In genomic region chr4:117313085-117313424, GRCm38 (mm10) we compare ENCODE assay signal across 8 mouse cellular contexts.
A peak's percentile ranks its signal among the peaks of the same experiment; 100 is the strongest.
DNase-seq lines count a peak whose midpoint lies in the region; ATAC-seq and TF ChIP-seq lines count a peak whose summit lies in the region.

No protein-coding gene starts in this region.

- no peak overlapping the region for H3K4me3 ChIP-seq in heart, adult 2 months
- peak overlapping the region; percentile 36 for H3K4me3 ChIP-seq in limb, embryonic 10.5 days
- H3K4me3 ChIP-seq in stomach, postnatal 0 days (ENCODE audit: low read depth, low read length): no peak overlapping the region

- 7% methylated on average over 4 of the region's 4 CpGs for WGBS in heart, adult 2 months
- WGBS in limb, embryonic 10.5 days: 1% methylated on average over 4 of the region's 4 CpGs
- 19% methylated on average over 4 of the region's 4 CpGs for whole genome bisulfite sequencing in stomach, postnatal 0 days

- intact Hi-C loops in heart, adult 2 months (cut with DNase I): loop anchor here (2.0 kb wide), 1 partner anchor 42 kb away; no protein-coding TSS in a partner anchor

- no peaks in the 10 kb centered on the region for H3K79me2 ChIP-seq in heart, adult 2 months (replicated peaks; ENCODE audit: control insufficient read depth, insufficient read depth, low read length)

- ATAC-seq in stomach, postnatal 0 days (ENCODE audit: low FRiP score, low TSS enrichment): 0 out of 2 replicates have a peak, but pooled peaks have one; percentile 7

- H3K27ac ChIP-seq in heart, adult 2 months: no peak overlapping the region
- peak overlapping the region; percentile 59; the same call in 1 of the 2 replicates for H3K27ac ChIP-seq in limb, embryonic 10.5 days
- no peak overlapping the region for H3K27ac ChIP-seq in stomach, postnatal 0 days (replicated peaks)

- DNase-seq in heart, adult 2 months: peak in 1 of 2 experiments; percentile 39
- DNase-seq in heart, adult 8-10 months (ENCODE audit: low spot score): no peak
- peak; percentile 7 to 8 for DNase-seq in B cell, adult 2 months
- DNase-seq in c-Kit-positive CD71-positive TER-119-negative erythroid progenitor cells, embryonic 14.5 days (ENCODE audit: low read depth): peak; percentile 16
- DNase-seq in limb, embryonic 10.5 days (ENCODE audit: low spot score): peak; percentile 67
- DNase-seq in stomach, postnatal 0 days (ENCODE audit: low spot score): no peak
- no peak for DNase-seq in left cerebral cortex, adult 9 months (ENCODE audit: low spot score in 2 of 2)
- no peak for DNase-seq in left cerebral cortex, adult 11 months (ENCODE audit: low spot score)

- TF ChIP-seq CTCF in heart, adult 2 months (IDR thresholded peaks at IDR 0.05): peak; percentile 67
- peak; percentile 68 for TF ChIP-seq CTCF in stomach, postnatal 0 days (IDR thresholded peaks at IDR 0.05; ENCODE audit: low read depth)

- H3K27me3 ChIP-seq in heart, adult 2 months (ENCODE audit: control insufficient read depth, insufficient read depth, low read length): peaks cover 2% of the 10 kb centered on the region; the same call in 1 of the 2 replicates
- peaks cover 99% of the 10 kb centered on the region for H3K27me3 ChIP-seq in limb, embryonic 10.5 days (ENCODE audit: low read depth, poor library complexity, severe bottlenecking)
- no peaks in the 10 kb centered on the region for H3K27me3 ChIP-seq in stomach, postnatal 0 days (ENCODE audit: control insufficient read depth, insufficient read depth, low read length)

- TF ChIP-seq EP300 in heart, adult 2 months (IDR thresholded peaks at IDR 0.05; ENCODE audit: insufficient read depth, low read depth, low read length): no peak
- TF ChIP-seq EP300 in stomach, postnatal 0 days (optimal IDR thresholded peaks at IDR 0.05): no peak

- no peak for TF ChIP-seq POLR2A in heart, adult 2 months (IDR thresholded peaks at IDR 0.05; ENCODE audit: insufficient read depth, low read depth, low read length)

- no peaks in the 10 kb centered on the region for H3K36me3 ChIP-seq in heart, adult 2 months (ENCODE audit: control insufficient read depth, insufficient read depth, low read length)
- H3K36me3 ChIP-seq in limb, embryonic 10.5 days: no peaks in the 10 kb centered on the region
- no peaks in the 10 kb centered on the region for H3K36me3 ChIP-seq in stomach, postnatal 0 days (ENCODE audit: control insufficient read depth, insufficient read depth, low read length)

- no peak overlapping the region for H3K4me2 ChIP-seq in stomach, postnatal 0 days (replicated peaks; ENCODE audit: low read depth)

- no peak overlapping the region for H3K9ac ChIP-seq in heart, adult 2 months (ENCODE audit: low read depth, low read length)
- no peak overlapping the region for H3K9ac ChIP-seq in stomach, postnatal 0 days (ENCODE audit: low read length)

- H3K9me3 ChIP-seq in limb, embryonic 10.5 days (replicated peaks): no peaks in the 10 kb centered on the region
- H3K9me3 ChIP-seq in stomach, postnatal 0 days (ENCODE audit: control insufficient read depth, low read length): no peaks in the 10 kb centered on the region

- no peaks in the 10 kb centered on the region for H3K4me1 ChIP-seq in heart, adult 2 months (ENCODE audit: control insufficient read depth, insufficient read depth, low read length)
- H3K4me1 ChIP-seq in limb, embryonic 10.5 days: peaks cover 71% of the 10 kb centered on the region
- no peaks in the 10 kb centered on the region for H3K4me1 ChIP-seq in stomach, postnatal 0 days (replicated peaks; ENCODE audit: control insufficient read depth, insufficient read depth)

Comparison
In these comparisons a context has a peak if more than half of its experiments do, and no peak if none do; other contexts are left out.
1. DNase-seq: peak in B cell, adult 2 months (2 of 2), c-Kit-positive CD71-positive TER-119-negative erythroid progenitor cells, embryonic 14.5 days (single experiment) and limb, embryonic 10.5 days (single experiment); none in heart, adult 8-10 months (single experiment), stomach, postnatal 0 days (single experiment), left cerebral cortex, adult 9 months (0 of 2) and left cerebral cortex, adult 11 months (single experiment).